Mouse (Mus musculus) layer of hippocampus, adult 9-11 months (tissue): ENCODE data around the gene Tmprss2.

Source experiments
- DNase-seq: peaks from one replicate; pipeline ENCODE4 v3.0.0; 2022

The Tmprss2 gene

GRCm38 (mm10) chr16:97610939-97611338 lies at the start of gene Tmprss2:
TSS of gene Tmprss2 (minus strand) at chr16:97611195.
- DNase-seq, result no peak

GRCm38 (mm10) chr16:97659225-97659658 lies 48.2 kb upstream of the Tmprss2 start:
- no peak for DNase-seq

GRCm38 (mm10) chr16:97658481-97658880 lies 47.5 kb upstream of the Tmprss2 start:
- DNase-seq, result no peak

GRCm38 (mm10) chr16:97655800-97656199 lies 44.8 kb upstream of the Tmprss2 start:
- no peak for DNase-seq

GRCm38 (mm10) chr16:97649522-97650188 lies 38.7 kb upstream of the Tmprss2 start:
- no peak for DNase-seq

- no peak for DNase-seq
These were observed 33.7 kb upstream of the Tmprss2 start for GRCm38 (mm10) chr16:97644681-97645080.

DNA sequence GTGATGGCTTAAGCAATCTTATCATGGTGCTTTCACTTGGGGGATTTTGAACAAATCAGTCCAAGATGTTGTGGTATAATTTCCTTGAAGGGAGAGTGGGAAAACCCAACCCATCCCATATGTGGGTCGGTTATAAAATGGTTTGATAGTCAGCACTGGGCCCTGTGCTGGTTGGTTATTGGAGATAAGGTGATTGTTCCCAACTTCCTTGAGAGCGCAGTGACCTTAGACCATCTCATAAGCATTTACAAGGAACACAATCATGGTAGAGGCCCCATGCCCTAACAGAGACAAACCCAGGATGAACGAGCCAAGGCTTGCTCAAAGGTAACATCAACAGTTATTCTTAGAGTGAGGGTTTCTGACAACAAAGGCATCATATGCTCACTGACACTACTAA lies 28.6 kb upstream of the Tmprss2 start:
- no peak for DNase-seq

DNA sequence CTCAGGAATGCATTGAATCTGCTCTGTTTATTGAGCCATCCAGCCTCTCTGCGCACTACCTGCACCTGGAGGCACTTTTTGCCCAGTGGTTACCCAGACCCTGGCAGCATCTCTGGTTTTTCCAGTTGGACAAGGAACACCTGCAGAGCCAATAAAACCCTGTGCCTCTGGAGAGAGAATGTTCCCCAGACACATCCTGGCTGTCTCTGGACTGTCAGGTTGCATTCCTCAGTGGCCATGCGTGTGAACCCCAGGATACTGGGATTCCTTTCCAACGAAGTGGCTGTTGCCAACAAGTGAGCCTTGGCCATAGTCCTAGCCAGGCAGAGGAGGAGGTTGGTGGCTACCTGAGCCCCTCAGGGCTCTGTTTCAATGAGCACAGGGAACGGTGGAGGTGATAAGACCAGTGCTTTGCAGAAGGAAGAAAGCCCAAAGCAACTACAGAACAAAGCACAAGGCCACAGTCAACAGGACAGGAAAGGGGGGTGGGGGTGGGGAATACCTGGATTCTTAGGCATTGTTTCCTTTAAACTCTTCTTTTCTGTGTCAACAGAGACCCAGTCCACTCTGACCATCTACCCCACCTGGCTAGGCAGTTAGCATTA lies 22.0 kb upstream of the Tmprss2 start:
- DNase-seq, result no peak

DNA sequence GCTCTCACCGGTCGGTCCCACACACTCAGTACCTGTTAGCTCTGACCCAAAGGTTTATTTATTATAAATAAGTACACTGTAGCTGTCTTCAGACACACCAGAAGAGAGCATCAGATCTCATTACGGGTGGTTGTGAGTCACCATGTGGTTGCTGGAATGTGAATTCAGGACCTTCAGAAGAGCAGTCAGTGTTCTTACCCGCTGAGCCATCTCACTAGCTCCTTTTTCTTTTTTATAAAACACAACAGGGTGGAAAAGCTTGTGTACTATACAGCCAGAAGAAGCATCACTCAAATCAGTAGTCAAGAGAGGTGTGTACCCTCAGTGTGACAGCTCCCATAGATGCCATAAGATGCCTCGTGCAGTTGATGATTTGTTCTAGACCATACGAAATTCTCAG lies 12.2 kb upstream of the Tmprss2 start:
- DNase-seq, result no peak

DNA sequence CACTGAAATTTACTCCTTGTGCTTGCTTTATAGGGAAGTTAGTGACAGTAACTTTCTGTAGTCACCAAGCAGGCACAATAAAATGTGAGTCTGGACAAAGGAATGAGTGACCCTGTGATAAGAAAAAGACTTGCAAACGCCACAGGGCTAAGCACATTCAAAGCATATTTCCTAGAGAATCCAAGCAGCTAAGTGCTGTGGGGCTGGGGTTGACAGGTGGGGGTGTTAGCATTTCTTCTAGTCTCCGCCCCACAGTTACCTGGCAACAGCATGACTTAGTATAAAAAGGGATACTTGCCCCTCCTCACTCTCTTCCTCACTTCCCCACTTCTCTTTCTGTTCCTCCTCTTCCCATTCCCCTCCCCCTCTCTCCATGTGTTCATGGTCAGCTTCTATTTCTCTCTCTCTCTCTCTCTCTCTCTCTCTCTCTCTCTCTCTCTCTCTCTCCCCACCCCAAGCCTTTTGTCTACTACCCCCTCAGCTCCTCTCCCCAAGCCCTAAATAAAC lies 11.4 kb upstream of the Tmprss2 start:
- no peak for DNase-seq

DNA sequence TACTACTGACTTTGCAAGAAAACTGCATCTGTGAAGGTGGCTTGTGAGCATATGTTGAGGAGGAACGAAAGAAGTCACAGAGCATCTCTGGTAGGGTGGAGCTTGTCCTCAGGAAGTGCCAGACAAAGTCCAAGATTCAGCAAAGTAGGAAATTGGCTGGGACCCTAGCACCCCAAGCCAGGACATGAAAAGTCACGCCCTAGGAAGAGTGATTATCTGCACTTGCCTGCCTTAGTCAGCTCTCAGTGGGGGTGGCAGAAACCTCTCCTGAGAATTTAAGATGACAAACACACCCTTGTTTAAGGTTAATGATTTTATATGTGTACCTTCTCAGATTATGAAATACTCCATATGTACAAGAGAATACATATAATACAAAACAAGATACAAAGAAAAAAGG lies 7.3 kb upstream of the Tmprss2 start:
- no peak for DNase-seq

GRCm38 (mm10) chr16:97612009-97612408 lies 1.0 kb upstream of the Tmprss2 start:
- DNase-seq, result no peak

- no peak for DNase-seq
These were observed 749 bp downstream of the Tmprss2 start for GRCm38 (mm10) chr16:97610246-97610645.

GRCm38 (mm10) chr16:97609676-97610075 lies 1.3 kb downstream of the Tmprss2 start:
- DNase-seq, result no peak

- no peak for DNase-seq
These were observed 3.0 kb downstream of the Tmprss2 start for GRCm38 (mm10) chr16:97607956-97608355.

DNA sequence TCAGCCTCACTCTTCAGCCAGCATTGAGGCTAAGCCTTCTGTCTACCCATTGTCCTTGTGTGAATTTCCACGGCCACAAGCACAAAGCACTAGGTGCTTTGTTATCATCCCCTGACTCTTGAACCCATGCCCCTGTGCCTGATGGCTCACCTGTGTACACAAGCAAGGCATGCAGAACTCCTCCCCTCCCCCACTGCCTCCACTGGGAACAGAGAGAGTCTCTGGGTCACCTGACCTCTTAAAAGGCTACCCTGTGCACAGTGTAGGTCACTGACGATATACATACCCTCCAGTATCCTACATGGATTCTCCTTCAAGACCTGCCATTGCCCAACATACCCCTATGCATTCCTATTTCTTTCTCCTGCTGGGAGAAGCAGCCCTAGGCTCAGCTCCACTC lies 4.2 kb downstream of the Tmprss2 start:
- DNase-seq, result no peak

- no peak for DNase-seq
These were observed 4.9 kb downstream of the Tmprss2 start for GRCm38 (mm10) chr16:97605957-97606721.

- DNase-seq, result peak; percentile 43
These were observed 8.7 kb downstream of the Tmprss2 start for GRCm38 (mm10) chr16:97602256-97602655.

DNA sequence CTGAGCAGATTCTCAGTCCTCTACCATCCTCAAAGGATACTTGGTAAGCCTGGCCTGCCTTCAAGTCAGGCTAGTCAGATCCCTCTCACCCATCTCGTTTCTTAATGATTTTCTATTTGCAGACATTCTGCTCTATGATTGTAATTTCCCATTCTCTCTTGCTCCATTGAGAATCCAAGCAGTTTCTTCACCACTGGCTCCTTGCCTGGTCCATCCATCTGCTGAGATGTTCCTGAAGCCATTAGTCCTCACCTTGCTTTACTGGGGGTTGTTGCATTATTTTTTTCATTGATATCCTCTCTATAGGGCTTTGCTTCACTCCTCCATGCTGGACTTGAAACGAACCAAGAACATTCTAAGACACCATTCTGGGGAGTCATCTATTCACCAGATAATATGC lies 10.4 kb downstream of the Tmprss2 start:
- DNase-seq, result no peak

DNA sequence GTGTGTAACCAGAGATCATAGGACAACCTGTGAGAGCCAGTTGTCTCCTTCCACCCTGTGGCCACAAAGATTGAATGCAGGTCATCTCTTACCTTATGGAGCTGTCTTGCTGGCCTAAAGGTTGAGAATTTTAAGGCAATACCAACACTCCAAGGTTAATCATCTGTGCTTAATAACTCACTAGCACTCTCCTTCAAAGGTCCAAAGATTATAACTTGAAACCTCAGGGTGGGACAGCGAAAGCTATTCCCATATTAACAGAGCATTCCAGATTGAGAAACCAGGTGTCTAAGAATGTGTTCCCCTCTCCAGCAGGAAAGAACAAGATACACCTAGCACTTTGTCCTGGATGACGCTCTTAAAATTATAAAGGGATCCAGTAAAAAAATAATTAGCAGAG lies 12.9 kb downstream of the Tmprss2 start:
- no peak for DNase-seq

GRCm38 (mm10) chr16:97593816-97594509 lies 17.0 kb downstream of the Tmprss2 start:
- no peak for DNase-seq

GRCm38 (mm10) chr16:97593057-97593456 lies 17.9 kb downstream of the Tmprss2 start:
- DNase-seq, result peak; percentile 7

DNA sequence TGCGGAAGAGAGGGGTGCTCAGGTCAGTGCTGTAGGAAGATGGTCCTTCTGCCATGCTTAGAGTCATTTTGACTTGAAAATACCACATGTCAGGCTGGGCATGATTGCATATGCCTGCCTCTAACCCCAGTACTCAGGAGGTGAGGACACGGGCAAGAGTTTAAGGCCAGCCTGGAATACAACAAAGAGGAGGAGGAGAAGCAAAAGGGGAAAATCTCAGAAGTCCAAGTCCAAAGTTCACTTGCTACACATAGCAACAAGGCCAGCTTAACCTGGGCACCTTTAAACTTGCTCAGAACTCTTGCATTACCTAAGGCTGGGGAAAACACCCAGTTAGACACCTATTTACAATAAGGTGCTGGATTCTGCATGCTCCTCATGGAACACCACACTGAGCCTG lies 19.5 kb downstream of the Tmprss2 start:
- DNase-seq, result no peak
